Mouse (Mus musculus) intestine, embryonic 14.5 days (tissue): ENCODE results near the gene Bcl2a1d. TPM values are rescaled to one million over a fixed set of nuclear protein-coding genes. Genes with fewer than 3 reads are reported as not detected.

ENCODE experiments used
- polyA plus RNA-seq: library from polyadenylated mRNA; unstranded; fragments of >200 nt; fragmentation: Nextera tagmentation; extraction: Ambion mirVana; gene quantifications from 2 replicates; pipeline ENCODE4 v1.2.1, GENCODE M21; 2014

Gene Bcl2a1d
- polyA plus RNA-seq, 1 experiment from 2014 or later: 1.3 TPM

Other genes with a start within 250 kb of the Bcl2a1d start
- 104 and 106 TPM in 2 replicates for gene Syncrip, start 249.3 kb downstream of the Bcl2a1d start, polyA plus RNA-seq
- gene Zfp949, start 183.9 kb downstream of the Bcl2a1d start, polyA plus RNA-seq: 8.8 and 9.6 TPM in 2 replicates
- 0.08 TPM in 1 of 2 replicates, not detected in the other for gene Trim43a, start 151.0 kb downstream of the Bcl2a1d start, polyA plus RNA-seq
- 39.9 and 42.1 TPM in 2 replicates for gene Mthfsl, start 11.6 kb downstream of the Bcl2a1d start, polyA plus RNA-seq
- 0.11 and 0.19 TPM in 2 replicates for gene Trim43c, start 107.2 kb upstream of the Bcl2a1d start, polyA plus RNA-seq
- gene Bcl2a1a, start 225.0 kb upstream of the Bcl2a1d start, polyA plus RNA-seq: 1.3 and 2.3 TPM in 2 replicates